Mouse (Mus musculus) erythroblast, embryonic 14.5 days (primary cell): Measurements from ENCODE around the gene C2. TPM values are rescaled to one million over a fixed set of nuclear protein-coding genes. Genes with fewer than 3 reads are reported as not detected.

ENCODE experiments used
- H3K27me3 ChIP-seq: 2 replicates; pipeline ENCODE4 v1.6.1; 2012; ENCODE audit warnings: inconsistent platforms; ENCODE audit not compliant: control insufficient read depth
- H3K36me3 ChIP-seq: 2 replicates; pipeline ENCODE4 v1.6.1; 2012; ENCODE audit warnings: mild to moderate bottlenecking, inconsistent platforms; ENCODE audit not compliant: control insufficient read depth
- H3K4me1 ChIP-seq: 2 replicates; pipeline ENCODE4 v1.6.1; 2012; ENCODE audit warnings: inconsistent platforms; ENCODE audit not compliant: control insufficient read depth
- H3K4me3 ChIP-seq: replicated peaks from 2 replicates; pipeline ENCODE3; 2012; ENCODE audit warnings: moderate library complexity, mild to moderate bottlenecking, inconsistent platforms
- H3K9me3 ChIP-seq: 2 replicates; pipeline ENCODE4 v1.6.1; 2012; ENCODE audit warnings: low read length, inconsistent platforms, mixed read lengths; ENCODE audit not compliant: control insufficient read depth
- GATA1 ChIP-seq: IDR thresholded peaks from 2 replicates; pipeline ENCODE4 v1.6.1; 2012; ENCODE audit warnings: low read length, inconsistent platforms, mixed read lengths
- TAL1 ChIP-seq: IDR thresholded peaks from 3 replicates; pipeline ENCODE4 v1.6.1; 2012; ENCODE audit warnings: low read length, inconsistent platforms, mixed read lengths
- polyA plus RNA-seq: library from polyadenylated mRNA; stranded (reverse); fragments of >175 nt; gene quantifications from 2 replicates; pipeline ENCODE4 v1.2.3, GENCODE M21; 2012

C2 gene
- polyA plus RNA-seq, 1 experiment, result 0.13 TPM

DNA sequence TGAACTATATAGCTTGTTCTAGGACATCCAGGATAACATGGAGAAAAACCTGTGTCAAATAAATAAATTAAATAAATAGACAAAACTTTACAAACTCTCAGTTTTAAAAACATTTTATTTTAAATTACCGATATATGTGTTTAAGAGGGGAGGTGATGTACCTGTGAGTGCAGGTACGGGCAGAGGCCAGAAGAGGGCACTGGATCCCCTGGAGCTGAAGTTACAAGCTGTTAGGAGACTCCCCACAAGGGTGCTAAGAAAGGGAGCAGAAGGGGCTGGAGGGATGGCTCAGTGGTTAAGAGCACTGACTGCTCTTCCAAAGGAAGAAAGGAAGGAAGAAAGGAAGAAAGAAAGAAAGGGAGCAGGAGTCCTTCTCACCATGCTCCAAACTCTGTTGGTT is 6.7 kb downstream of the C2 start:
- H3K27me3 ChIP-seq, result peaks cover 2% of the 10 kb centered on the region; the same call in 1 of the 2 replicates
- H3K9me3 ChIP-seq, result no peaks in the 10 kb centered on the region
- H3K4me1 ChIP-seq, result peaks cover 47% of the 10 kb centered on the region
- peaks cover 3% of the 10 kb centered on the region for H3K36me3 ChIP-seq
- H3K4me3 ChIP-seq, result no peak overlapping the region
- TF ChIP-seq TAL1 (no peak), GATA1 (no peak)

DNA sequence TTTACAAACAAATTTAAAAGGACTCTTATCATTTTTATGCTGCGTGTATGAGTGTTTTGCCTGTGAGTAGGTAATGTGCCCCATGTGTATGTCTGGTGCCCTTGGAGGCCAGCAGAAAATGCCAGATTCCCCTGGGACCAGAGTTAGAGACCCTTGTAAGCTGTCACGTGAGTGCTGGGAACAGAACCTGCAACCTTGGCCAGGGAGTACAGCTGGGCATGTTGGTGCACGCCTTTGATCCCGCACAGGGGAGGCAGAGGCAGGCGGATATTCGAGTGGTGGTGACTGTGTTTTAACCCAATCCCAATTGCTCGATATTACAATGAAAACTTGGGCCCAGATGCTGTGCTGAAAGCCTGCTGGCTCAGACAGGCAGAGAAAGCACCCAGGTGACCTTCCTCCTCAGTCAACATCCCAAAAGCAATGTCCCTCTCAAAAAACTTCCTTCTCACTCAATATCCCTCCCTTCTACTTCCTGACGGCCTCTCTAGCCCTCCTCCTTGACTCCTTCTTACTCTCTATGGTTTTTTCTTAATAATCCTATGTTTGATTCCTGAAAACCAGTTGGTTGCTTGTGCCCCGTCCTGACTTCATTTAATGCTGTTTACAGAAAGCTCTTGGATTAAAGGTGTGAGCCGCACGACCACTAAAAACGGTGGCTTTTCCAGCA is 7.9 kb downstream of the C2 start:
- H3K9me3 ChIP-seq, result no peaks in the 10 kb centered on the region
- no peak for TF ChIP-seq TAL1
- no peak for TF ChIP-seq GATA1
- peaks cover 38% of the 10 kb centered on the region for H3K4me1 ChIP-seq
- no peaks in the 10 kb centered on the region for H3K36me3 ChIP-seq
- H3K4me3 ChIP-seq, result no peak overlapping the region
- H3K27me3 ChIP-seq, result peaks cover 1% of the 10 kb centered on the region; the same call in 1 of the 2 replicates

DNA sequence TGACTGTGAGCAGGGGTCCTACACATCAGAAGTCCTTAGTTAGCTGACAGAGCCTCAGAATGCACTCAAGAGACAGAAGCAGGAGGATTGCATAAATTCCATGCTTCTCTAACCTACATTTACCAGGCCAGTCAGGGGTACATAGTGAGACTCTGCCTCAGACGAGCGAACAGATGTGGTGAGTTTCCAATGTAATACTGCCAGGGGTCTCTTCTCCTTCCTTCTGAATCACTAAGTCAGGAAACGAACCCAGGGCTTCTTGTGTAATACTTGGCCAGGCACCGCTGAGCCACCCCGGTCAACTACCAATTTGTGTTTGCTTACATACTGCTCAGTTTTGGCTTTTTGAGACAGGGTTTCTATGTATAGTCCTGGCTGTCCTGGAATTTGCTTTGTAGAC is 10.1 kb downstream of the C2 start:
- no peaks in the 10 kb centered on the region for H3K36me3 ChIP-seq
- H3K4me3 ChIP-seq, result no peak overlapping the region
- TF ChIP-seq GATA1 (no peak), TAL1 (no peak)
- peaks cover 34% of the 10 kb centered on the region for H3K4me1 ChIP-seq
- no peaks in the 10 kb centered on the region for H3K9me3 ChIP-seq
- no peaks in the 10 kb centered on the region for H3K27me3 ChIP-seq

DNA sequence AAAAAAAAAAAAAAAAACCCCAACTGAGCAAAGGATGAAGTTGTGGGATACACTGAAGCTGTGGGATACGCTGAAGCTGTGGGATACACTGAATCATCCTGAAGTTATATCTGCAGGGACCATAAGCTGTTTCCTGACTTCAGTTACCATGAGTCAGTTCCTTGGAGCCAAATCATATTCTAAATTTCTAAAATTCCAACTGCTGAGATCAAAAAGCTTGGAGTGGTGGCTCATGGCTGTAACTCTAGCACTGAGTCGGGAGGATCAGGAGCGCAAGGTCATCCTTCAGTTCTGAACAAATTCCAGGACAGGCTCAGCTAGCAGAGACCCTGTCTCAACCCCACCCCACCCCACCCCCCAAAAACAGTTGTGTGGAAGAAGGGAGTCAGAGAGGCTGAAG is 12.4 kb downstream of the C2 start:
- no peak for TF ChIP-seq GATA1
- TF ChIP-seq TAL1, result no peak
- H3K27me3 ChIP-seq, result no peaks in the 10 kb centered on the region
- H3K36me3 ChIP-seq, result no peaks in the 10 kb centered on the region
- peaks cover 32% of the 10 kb centered on the region for H3K4me1 ChIP-seq
- no peak overlapping the region for H3K4me3 ChIP-seq
- no peaks in the 10 kb centered on the region for H3K9me3 ChIP-seq

DNA sequence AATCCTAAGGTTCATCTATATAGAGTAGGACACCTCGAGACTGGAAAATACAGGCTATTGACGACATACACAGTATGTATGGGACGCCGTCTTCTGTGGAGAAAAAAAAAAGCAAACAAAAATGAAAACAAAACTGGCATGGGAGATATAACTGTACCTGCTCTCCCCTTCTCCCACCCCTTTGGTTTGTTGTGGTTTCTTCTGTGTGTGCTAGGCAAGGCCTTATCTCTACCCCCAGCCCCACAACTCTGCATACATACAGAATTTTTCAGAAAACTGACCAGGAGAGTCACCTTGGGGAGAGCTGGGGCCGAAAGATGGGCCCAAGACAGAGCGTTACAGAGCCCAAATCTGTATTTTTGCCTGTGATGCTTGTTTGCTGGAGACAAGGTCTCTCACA is 13.4 kb downstream of the C2 start:
- Histone ChIP-seq H3K4me3 (no peak overlapping the region), H3K36me3 (no peaks in the 10 kb centered on the region), H3K9me3 (no peaks in the 10 kb centered on the region), H3K27me3 (no peaks in the 10 kb centered on the region), H3K4me1 (peaks cover 30% of the 10 kb centered on the region)
- TF ChIP-seq GATA1 (no peak), TAL1 (no peak)

DNA sequence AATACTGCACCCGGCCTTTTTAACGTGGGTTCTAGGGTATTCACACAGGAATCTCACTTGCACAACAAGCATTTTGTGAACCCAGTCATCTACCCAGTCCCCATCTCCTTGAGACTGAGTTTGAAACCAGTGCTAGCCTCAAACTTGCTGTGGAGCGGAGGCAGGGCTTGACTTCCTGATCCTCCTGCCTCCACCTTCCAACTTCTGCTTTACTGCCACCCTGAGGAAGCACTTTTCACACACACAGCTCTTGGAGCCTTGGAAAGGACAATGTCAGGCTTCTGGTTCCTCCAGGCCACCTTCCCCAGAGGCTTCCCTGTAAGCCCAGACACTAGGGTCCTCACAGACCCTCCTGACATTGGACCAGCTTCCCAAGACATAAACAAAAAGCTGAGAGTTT is 14.7 kb downstream of the C2 start:
- Histone ChIP-seq H3K36me3 (no peaks in the 10 kb centered on the region), H3K4me3 (no peak overlapping the region), H3K9me3 (no peaks in the 10 kb centered on the region), H3K4me1 (peaks cover 30% of the 10 kb centered on the region), H3K27me3 (no peaks in the 10 kb centered on the region)
- TF ChIP-seq GATA1 (no peak), TAL1 (no peak)

DNA sequence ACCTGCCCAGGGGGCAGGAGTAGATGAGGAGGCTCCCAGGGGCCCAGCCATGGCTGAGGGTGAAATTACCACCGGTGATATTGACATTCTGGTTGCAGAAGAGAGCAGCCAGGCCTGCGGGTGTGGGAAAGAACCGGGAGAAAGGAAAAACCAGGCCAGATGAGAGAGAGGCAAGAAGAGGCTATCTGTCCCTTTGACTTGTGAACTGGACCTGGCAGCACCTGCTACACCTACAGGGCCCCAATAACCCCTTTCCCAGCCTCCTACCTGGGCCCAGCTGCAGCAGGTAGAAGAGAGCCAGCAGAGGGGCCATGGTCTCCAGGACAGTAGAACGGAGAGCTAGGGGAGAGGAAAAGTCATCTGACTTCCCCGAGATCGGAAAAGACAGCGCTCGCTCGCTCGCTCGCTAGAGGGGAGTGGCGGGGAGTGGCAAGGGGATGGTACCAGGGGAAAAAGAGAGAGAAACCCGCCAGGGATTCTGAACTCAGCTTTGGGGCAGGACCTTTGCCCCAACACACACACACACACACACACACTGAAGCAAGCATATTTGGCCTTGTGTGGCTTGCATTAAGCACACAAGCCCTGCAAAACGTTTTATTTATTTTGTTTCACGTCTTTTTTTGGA is 16.3 kb downstream of the C2 start, which contains the start of gene Gm20547:
Gm20547 (minus strand) TSS at position 360 of the 628 bp plus-strand sequence.
- H3K4me1 ChIP-seq, result peaks cover 30% of the 10 kb centered on the region

DNA sequence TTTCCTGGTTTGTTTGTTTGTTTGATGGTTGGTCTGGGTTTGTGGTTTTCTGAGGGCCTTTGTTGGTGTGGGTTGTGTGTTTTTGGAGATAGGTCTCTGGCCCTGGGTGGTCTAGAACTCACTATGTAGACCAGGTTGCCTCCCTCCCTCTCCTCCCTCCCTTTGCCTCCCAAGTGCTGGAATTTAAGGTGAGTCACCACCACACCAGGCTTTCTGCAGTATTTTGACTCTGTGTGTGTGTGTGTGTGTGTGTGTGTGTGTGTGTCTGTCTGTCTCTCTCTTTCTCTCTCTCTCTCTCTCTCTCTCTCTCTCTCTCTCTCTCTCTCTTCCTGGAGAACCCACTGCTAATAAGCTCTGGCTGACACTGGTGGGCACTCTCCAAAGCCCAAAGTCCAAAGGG is 16.9 kb downstream of the C2 start:
- Histone ChIP-seq H3K4me3 (peak overlapping the region; percentile 41), H3K27me3 (no peaks in the 10 kb centered on the region), H3K9me3 (no peaks in the 10 kb centered on the region), H3K4me1 (peaks cover 28% of the 10 kb centered on the region), H3K36me3 (no peaks in the 10 kb centered on the region)
- TF ChIP-seq GATA1, result no peak
- TF ChIP-seq TAL1, result no peak

More for the DNA sequence above, 16.3 kb downstream of the C2 start, which contains the start of gene Gm20547:
- Histone ChIP-seq H3K27me3 (no peaks in the 10 kb centered on the region), H3K36me3 (no peaks in the 10 kb centered on the region), H3K9me3 (no peaks in the 10 kb centered on the region), H3K4me3 (peak within 1 kb of the TSS; percentile 41)
- no peak for TF ChIP-seq GATA1
- no peak for TF ChIP-seq TAL1

DNA sequence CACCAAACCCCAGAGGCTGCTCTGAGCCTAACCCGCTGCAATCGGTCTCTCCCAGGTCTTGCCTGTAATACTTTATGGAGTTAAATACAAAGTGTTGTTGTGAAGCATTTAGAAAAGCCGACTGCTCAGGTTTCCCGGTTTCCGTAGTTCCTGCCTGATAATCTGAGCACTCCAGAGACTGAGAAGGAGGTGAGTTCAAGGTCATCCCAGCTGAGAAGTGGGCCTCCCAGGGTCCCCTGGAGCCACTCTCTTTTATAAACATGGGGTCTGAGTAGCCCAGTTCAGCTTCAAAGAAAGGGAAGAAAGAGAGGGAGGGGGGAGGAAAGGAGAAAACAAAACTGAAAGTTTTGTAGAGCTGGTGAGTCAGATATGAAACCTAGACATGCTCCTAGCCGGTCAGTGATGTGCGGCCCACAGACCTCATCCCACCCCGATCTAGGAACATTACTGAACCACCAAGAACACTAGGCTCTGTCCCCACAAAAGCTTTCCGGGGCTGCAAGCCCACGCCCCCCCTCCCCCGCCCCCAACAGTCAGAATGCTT is 18.7 kb downstream of the C2 start, which contains the start of gene Zbtb12:
Zbtb12 (plus strand) TSS at position 148 of the 544 bp plus-strand sequence.
- H3K9me3 ChIP-seq, result no peaks in the 10 kb centered on the region
- H3K36me3 ChIP-seq, result no peaks in the 10 kb centered on the region
- TF ChIP-seq GATA1 (no peak), TAL1 (no peak)
- no peaks in the 10 kb centered on the region for H3K27me3 ChIP-seq
- H3K4me1 ChIP-seq, result peaks cover 20% of the 10 kb centered on the region
- H3K4me3 ChIP-seq, result no peak within 1 kb of the TSS

DNA sequence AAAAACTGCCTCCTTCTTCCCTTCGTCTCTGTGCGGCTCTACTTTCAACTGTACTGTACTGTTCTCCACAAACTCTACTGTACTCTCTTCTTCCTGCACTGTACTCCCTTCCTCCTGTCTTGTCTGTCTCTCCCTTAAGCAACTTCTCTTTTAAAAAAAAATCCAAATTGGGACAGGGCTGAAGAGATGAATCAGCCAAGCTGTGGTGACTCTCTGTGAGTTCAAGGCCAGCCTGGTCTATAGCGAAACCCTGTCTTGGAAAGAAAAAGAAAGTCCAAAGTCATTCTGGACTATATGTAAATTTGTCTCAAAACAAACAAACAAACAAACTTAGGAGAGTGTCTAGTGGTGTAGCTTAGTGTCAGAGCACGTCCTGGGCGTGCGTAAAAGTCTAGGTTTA is 23.7 kb downstream of the C2 start:
- H3K9me3 ChIP-seq, result peaks cover 3% of the 10 kb centered on the region; the same call in 1 of the 2 replicates
- H3K4me3 ChIP-seq, result no peak overlapping the region
- no peaks in the 10 kb centered on the region for H3K4me1 ChIP-seq
- no peaks in the 10 kb centered on the region; the same call in 1 of the 2 replicates for H3K36me3 ChIP-seq
- TF ChIP-seq GATA1 (no peak), TAL1 (no peak)
- peaks cover 6% of the 10 kb centered on the region for H3K27me3 ChIP-seq
